Mouse (Mus musculus): ENCODE measurements around the gene Ttc5. TPM values are rescaled to one million over a fixed set of nuclear protein-coding genes. Genes with fewer than 3 reads are reported as not detected.

Ttc5 gene
- polyA plus RNA-seq, 1 experiment from 2014 or later: 131 TPM

GRCm38 (mm10) chr14:50788157-50788556 is 2.8 kb upstream of the Ttc5 start:
- no peak overlapping the region for H3K9ac ChIP-seq (replicated peaks; ENCODE audit: low read depth, low read length)
- no peak overlapping the region for H3K27ac ChIP-seq (ENCODE audit: low read depth, low read length)
- H3K4me3 ChIP-seq (ENCODE audit: low read depth, low read length): no peak overlapping the region
- WGBS: 13% methylated on average over 2 of the region's 2 CpGs
- H3K27me3 ChIP-seq (ENCODE audit: control insufficient read depth, insufficient read depth, low read length): no peaks in the 10 kb centered on the region
- no peaks in the 10 kb centered on the region for H3K36me3 ChIP-seq (ENCODE audit: control insufficient read depth, insufficient read depth, low read length)
- no peak for ATAC-seq (ENCODE audit: low read depth)
- no peak overlapping the region for H3K4me2 ChIP-seq (ENCODE audit: low read depth, low read length)
- H3K9me3 ChIP-seq (ENCODE audit: control insufficient read depth, low read length): no peaks in the 10 kb centered on the region
- H3K4me1 ChIP-seq (ENCODE audit: control insufficient read depth, insufficient read depth, low read length): peaks cover 7% of the 10 kb centered on the region; the same call in 1 of the 2 replicates

DNA sequence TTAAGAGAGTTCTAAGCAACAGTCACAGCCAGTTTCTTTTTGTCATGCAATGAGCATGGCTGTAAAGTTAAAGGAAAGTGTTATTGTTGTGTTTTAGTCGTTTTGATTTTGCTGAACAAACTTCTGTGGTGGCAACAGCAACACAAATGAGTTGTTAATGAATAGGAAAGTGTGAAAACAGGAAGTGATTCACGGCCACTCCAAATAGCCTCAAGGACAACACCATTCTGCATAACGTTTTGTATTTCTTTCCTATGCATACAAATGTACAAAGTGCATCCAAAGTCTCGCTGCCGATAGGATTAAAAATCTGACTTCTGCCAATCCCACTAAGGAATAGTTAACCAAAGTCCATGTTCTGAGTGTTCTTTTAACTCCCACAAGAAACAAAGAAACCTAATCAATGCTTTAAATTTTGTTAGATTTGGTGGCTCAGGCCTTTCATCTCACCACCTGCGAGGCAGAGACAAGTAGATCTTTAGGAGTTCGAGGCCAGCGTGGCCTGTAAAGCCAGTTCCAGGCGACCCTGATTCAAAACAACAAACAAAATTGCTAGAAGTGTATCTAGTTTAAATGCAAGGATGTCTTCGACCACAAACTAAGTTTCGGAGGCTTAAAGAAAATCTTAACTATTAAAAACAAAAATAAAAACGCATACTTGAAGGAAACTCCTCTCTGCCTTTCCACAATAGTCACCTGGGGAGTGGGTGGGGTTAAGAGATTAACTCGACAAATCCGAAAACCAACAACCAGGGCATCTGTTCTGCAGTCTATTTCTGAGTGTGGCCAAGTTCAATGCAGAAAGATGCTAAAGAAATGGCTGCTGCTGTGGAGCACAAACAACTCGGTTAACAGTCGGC is 698 bp downstream of the Ttc5 start:
- Histone ChIP-seq H3K36me3 (ENCODE audit: control insufficient read depth, insufficient read depth, low read length) (peaks cover 3% of the 10 kb centered on the region; the same call in 1 of the 2 replicates), H3K9ac (replicated peaks; ENCODE audit: low read depth, low read length) (peak overlapping the region; percentile 59), H3K9me3 (ENCODE audit: control insufficient read depth, low read length) (no peaks in the 10 kb centered on the region), H3K27ac (ENCODE audit: low read depth, low read length) (peak overlapping the region; percentile 75; the same call in 1 of the 2 replicates), H3K4me1 (ENCODE audit: control insufficient read depth, insufficient read depth, low read length) (peaks cover 7% of the 10 kb centered on the region; the same call in 1 of the 2 replicates), H3K4me3 (ENCODE audit: low read depth, low read length) (peak overlapping the region; percentile 60), H3K4me2 (ENCODE audit: low read depth, low read length) (peak overlapping the region; percentile 51), H3K27me3 (ENCODE audit: control insufficient read depth, insufficient read depth, low read length) (no peaks in the 10 kb centered on the region)
- 29% methylated on average over 16 of the region's 16 CpGs for WGBS
- ATAC-seq (ENCODE audit: low read depth): no peak

DNA sequence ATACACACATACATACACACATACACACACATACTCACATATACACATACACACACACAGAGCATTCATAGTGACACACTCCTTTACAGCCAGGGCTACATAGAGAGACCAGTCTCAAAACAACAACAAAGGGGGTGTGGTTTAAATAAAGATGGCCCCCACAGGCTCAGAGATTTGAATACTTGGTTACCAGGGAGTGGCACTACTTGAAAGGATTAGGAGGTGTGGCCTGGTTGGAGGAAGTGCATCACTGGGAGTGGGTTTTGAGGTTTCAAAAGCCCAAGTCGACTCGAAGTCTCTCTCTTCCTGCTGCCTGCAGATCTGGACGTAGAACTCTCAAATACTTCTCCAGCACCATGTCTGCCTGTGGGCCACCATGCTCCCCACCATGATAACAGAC is 3.2 kb downstream of the Ttc5 start:
- peaks cover 7% of the 10 kb centered on the region; the same call in 1 of the 2 replicates for H3K36me3 ChIP-seq (ENCODE audit: control insufficient read depth, insufficient read depth, low read length)
- H3K9me3 ChIP-seq (ENCODE audit: control insufficient read depth, low read length): no peaks in the 10 kb centered on the region
- H3K4me1 ChIP-seq (ENCODE audit: control insufficient read depth, insufficient read depth, low read length): peaks cover 7% of the 10 kb centered on the region; the same call in 1 of the 2 replicates
- no peak overlapping the region for H3K27ac ChIP-seq (ENCODE audit: low read depth, low read length)
- no peak for ATAC-seq (ENCODE audit: low read depth)
- WGBS: 98% methylated on average over 3 of the region's 3 CpGs
- no peaks in the 10 kb centered on the region for H3K27me3 ChIP-seq (ENCODE audit: control insufficient read depth, insufficient read depth, low read length)
- H3K9ac ChIP-seq (replicated peaks; ENCODE audit: low read depth, low read length): no peak overlapping the region
- no peak overlapping the region for H3K4me2 ChIP-seq (ENCODE audit: low read depth, low read length)
- no peak overlapping the region for H3K4me3 ChIP-seq (ENCODE audit: low read depth, low read length)

DNA sequence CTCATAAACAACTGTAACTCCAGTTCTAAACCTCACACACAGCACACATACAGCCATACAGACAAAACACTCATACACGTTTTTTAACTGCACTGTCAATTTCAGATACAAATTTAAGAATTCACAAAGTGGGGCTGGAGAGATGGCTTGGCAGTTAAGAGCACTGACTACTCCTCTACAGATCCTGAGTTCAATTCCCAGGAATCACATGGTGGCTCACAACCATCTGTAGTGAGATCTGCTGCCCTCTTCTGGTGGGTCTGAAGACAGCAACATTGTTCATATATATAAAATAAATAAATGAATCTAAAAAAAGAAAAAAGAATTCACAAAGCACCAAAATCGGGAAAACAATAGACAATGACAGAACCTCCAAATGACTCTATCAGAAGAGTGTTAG is 14.0 kb downstream of the Ttc5 start:
- 90% methylated on average over 2 of the region's 2 CpGs for WGBS
- no peaks in the 10 kb centered on the region for H3K9me3 ChIP-seq (ENCODE audit: control insufficient read depth, low read length)
- H3K36me3 ChIP-seq (ENCODE audit: control insufficient read depth, insufficient read depth, low read length): peaks cover 60% of the 10 kb centered on the region
- no peak overlapping the region for H3K27ac ChIP-seq (ENCODE audit: low read depth, low read length)
- no peaks in the 10 kb centered on the region for H3K27me3 ChIP-seq (ENCODE audit: control insufficient read depth, insufficient read depth, low read length)
- no peak for ATAC-seq (ENCODE audit: low read depth)
- H3K4me3 ChIP-seq (ENCODE audit: low read depth, low read length): no peak overlapping the region
- no peak overlapping the region for H3K4me2 ChIP-seq (ENCODE audit: low read depth, low read length)
- no peak overlapping the region for H3K9ac ChIP-seq (replicated peaks; ENCODE audit: low read depth, low read length)
- no peaks in the 10 kb centered on the region for H3K4me1 ChIP-seq (ENCODE audit: control insufficient read depth, insufficient read depth, low read length)

- Histone ChIP-seq H3K4me1 (ENCODE audit: control insufficient read depth, insufficient read depth, low read length) (no peaks in the 10 kb centered on the region), H3K27me3 (ENCODE audit: control insufficient read depth, insufficient read depth, low read length) (no peaks in the 10 kb centered on the region), H3K4me3 (ENCODE audit: low read depth, low read length) (no peak overlapping the region), H3K27ac (ENCODE audit: low read depth, low read length) (no peak overlapping the region), H3K9me3 (ENCODE audit: control insufficient read depth, low read length) (no peaks in the 10 kb centered on the region), H3K9ac (replicated peaks; ENCODE audit: low read depth, low read length) (no peak overlapping the region), H3K36me3 (ENCODE audit: control insufficient read depth, insufficient read depth, low read length) (peaks cover 46% of the 10 kb centered on the region), H3K4me2 (ENCODE audit: low read depth, low read length) (no peak overlapping the region)
- WGBS: 94% methylated on average over 6 of the region's 6 CpGs
- no peak for ATAC-seq (ENCODE audit: low read depth)
Observed at GRCm38 (mm10) chr14:50765736-50766135, 19.6 kb downstream of the Ttc5 start.

GRCm38 (mm10) chr14:50758416-50759085 is 26.8 kb downstream of the Ttc5 start:
- Histone ChIP-seq H3K27ac (ENCODE audit: low read depth, low read length) (no peak overlapping the region), H3K9me3 (ENCODE audit: control insufficient read depth, low read length) (no peaks in the 10 kb centered on the region), H3K36me3 (ENCODE audit: control insufficient read depth, insufficient read depth, low read length) (0 out of 2 replicates have a peak, but pooled peaks cover 6% of the 10 kb centered on the region), H3K4me1 (ENCODE audit: control insufficient read depth, insufficient read depth, low read length) (no peaks in the 10 kb centered on the region), H3K27me3 (ENCODE audit: control insufficient read depth, insufficient read depth, low read length) (no peaks in the 10 kb centered on the region), H3K4me2 (ENCODE audit: low read depth, low read length) (no peak overlapping the region), H3K4me3 (ENCODE audit: low read depth, low read length) (no peak overlapping the region), H3K9ac (replicated peaks; ENCODE audit: low read depth, low read length) (no peak overlapping the region)
- no peak for ATAC-seq (ENCODE audit: low read depth)
- WGBS: 72% methylated on average over 5 of the region's 5 CpGs

DNA sequence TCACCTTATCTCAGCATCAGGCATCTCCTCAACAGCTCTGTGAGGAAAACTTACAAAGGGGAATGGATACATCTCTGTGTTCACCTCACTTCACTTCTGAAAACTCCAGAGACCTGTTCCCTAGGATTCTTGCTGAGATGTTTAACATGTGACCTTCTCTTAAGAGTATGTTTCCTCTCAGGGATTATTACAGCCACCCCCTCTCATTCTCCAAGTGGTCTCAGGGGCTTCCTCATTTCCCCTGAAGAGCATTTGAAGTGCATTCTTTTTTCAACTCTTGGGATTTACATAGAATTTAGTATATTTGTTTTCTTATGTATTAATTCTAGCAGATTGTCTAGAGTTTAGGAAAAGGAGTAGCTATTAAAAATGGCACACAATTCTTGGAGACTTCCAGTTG is 40.3 kb downstream of the Ttc5 start, which contains the start of gene Olfr749:
Olfr749 (minus strand) TSS at position 101 of the 400 bp plus-strand sequence.
- no peak within 1 kb of the TSS for H3K4me2 ChIP-seq (ENCODE audit: low read depth, low read length)
- no peak within 1 kb of the TSS for H3K9ac ChIP-seq (replicated peaks; ENCODE audit: low read depth, low read length)
- H3K27ac ChIP-seq (ENCODE audit: low read depth, low read length): no peak within 1 kb of the TSS
- ATAC-seq (ENCODE audit: low read depth): no peak
- no peaks in the 10 kb centered on the region for H3K4me1 ChIP-seq (ENCODE audit: control insufficient read depth, insufficient read depth, low read length)
- H3K27me3 ChIP-seq (ENCODE audit: control insufficient read depth, insufficient read depth, low read length): no peaks in the 10 kb centered on the region
- no peaks in the 10 kb centered on the region for H3K36me3 ChIP-seq (ENCODE audit: control insufficient read depth, insufficient read depth, low read length)
- H3K9me3 ChIP-seq (ENCODE audit: control insufficient read depth, low read length): no peaks in the 10 kb centered on the region
- H3K4me3 ChIP-seq (ENCODE audit: low read depth, low read length): no peak within 1 kb of the TSS

DNA sequence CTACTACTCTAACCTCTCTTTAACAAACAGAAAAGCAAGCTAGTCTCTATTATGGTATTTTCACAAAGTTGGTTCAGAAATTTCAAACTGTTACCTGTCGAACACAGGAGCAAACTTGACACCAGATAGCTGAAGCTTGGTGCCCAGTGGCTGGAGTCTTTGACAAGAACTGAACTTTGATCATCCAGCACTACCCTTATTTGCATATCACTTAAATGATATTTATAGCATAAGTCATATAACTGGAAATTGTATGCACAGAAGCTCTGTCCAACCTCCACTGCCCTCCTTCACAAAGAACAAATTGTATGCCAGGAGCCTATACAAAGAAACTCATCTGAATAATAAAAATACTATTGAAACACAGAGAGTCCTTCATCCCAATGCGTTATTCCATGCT is 43.7 kb downstream of the Ttc5 start:
- no peak for ATAC-seq (ENCODE audit: low read depth)
- no peaks in the 10 kb centered on the region for H3K9me3 ChIP-seq (ENCODE audit: control insufficient read depth, low read length)
- H3K9ac ChIP-seq (replicated peaks; ENCODE audit: low read depth, low read length): no peak overlapping the region
- WGBS: 64% methylated on average over 2 of the region's 2 CpGs
- no peak overlapping the region for H3K4me2 ChIP-seq (ENCODE audit: low read depth, low read length)
- no peak overlapping the region for H3K4me3 ChIP-seq (ENCODE audit: low read depth, low read length)
- H3K27me3 ChIP-seq (ENCODE audit: control insufficient read depth, insufficient read depth, low read length): no peaks in the 10 kb centered on the region
- no peaks in the 10 kb centered on the region for H3K36me3 ChIP-seq (ENCODE audit: control insufficient read depth, insufficient read depth, low read length)
- H3K27ac ChIP-seq (ENCODE audit: low read depth, low read length): no peak overlapping the region
- H3K4me1 ChIP-seq (ENCODE audit: control insufficient read depth, insufficient read depth, low read length): no peaks in the 10 kb centered on the region

DNA sequence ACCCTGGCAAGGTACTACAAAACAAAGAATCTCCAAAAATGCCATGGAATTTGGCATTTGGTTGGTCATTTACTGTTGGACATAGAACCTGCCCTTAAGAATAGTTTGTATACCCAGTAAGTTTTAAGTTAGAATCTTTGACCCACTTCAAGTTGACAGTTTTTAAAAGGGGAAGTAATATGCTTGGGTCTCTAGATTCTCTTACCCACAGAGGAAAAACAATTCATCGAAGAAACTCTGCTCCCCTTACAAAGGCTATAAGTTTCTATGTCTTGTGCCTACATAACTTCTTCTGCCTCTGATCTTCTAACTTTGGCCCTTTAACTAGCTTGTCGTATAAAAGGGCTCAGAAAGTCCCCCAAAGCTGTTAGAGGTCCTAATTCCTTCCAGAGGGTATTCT is 45.0 kb downstream of the Ttc5 start:
- ATAC-seq (ENCODE audit: low read depth): no peak
- 74% methylated on average over 2 of the region's 2 CpGs for WGBS

More for the DNA sequence above, 45.0 kb downstream of the Ttc5 start:
- no peak overlapping the region for H3K4me3 ChIP-seq (ENCODE audit: low read depth, low read length)
- H3K27ac ChIP-seq (ENCODE audit: low read depth, low read length): no peak overlapping the region
- H3K4me2 ChIP-seq (ENCODE audit: low read depth, low read length): no peak overlapping the region
- no peaks in the 10 kb centered on the region for H3K36me3 ChIP-seq (ENCODE audit: control insufficient read depth, insufficient read depth, low read length)
- H3K9ac ChIP-seq (replicated peaks; ENCODE audit: low read depth, low read length): no peak overlapping the region
- no peaks in the 10 kb centered on the region for H3K27me3 ChIP-seq (ENCODE audit: control insufficient read depth, insufficient read depth, low read length)
- H3K4me1 ChIP-seq (ENCODE audit: control insufficient read depth, insufficient read depth, low read length): no peaks in the 10 kb centered on the region
- H3K9me3 ChIP-seq (ENCODE audit: control insufficient read depth, low read length): no peaks in the 10 kb centered on the region
